Mouse (Mus musculus): ENCODE data around the gene Cpn2. TPM values are rescaled to one million over a fixed set of nuclear protein-coding genes. Genes with fewer than 3 reads are reported as not detected.

Cpn2 gene
- total and polyA plus RNA-seq, 2 experiments from 2014 or later, result 0.19 to 1.2 TPM

DNA sequence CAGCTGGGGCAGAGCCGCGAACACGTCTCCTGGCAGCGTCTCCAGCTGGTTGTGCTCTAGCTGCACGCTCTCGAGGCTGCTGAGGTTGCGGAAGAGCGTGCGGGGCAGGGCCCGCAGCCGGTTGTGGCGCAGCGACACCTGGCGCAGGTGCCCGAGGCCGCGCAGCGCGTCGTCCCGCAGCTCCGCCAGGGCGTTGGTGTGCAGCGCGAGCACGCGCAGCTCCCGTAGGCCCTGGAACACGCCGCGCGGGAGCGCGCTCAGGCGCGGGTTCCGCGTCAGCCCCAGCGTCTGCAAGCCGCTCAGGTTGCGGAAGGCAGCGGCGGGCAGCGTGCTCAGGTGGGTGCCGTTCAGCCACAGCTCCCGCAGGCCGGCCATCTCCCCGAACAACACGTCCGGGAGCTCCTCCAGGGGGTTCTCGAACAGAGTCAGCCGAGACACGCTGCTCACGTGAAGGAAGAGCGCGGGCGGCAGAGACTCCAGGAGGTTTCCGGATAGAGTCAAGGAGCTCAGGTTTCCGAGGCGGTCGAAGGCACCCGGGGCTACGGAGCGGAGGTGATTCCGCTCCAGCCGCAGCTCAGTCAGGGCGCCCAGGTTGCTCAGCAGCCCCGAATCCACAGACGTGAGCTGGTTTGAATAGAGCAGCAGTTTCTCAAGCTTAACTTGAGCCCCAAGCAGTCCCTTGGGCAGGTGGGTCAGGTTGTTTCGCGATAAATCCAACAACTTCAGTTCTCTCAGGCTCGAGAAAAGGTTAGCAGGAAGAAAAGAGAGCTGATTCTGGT lies 41.5 kb upstream of the Cpn2 start:
- TF ChIP-seq EP300 (IDR thresholded peaks at IDR 0.05; ENCODE audit: low read depth) (no peak), CTCF (IDR thresholded peaks at IDR 0.05; ENCODE audit: low read depth) (no peak)
- peak; percentile 12 for DNase-seq (ENCODE audit: low spot score)
- ATAC-seq (ENCODE audit: insufficient read depth, low read depth), result no peak
- H3K4me1 ChIP-seq (ENCODE audit: control insufficient read depth, insufficient read depth), result peaks cover 10% of the 10 kb centered on the region
- H3K4me3 ChIP-seq (ENCODE audit: low read depth, low read length), result peak overlapping the region; percentile 59
- peak overlapping the region; percentile 37 for H3K9ac ChIP-seq (replicated peaks; ENCODE audit: low read depth, low read length)
- H3K36me3 ChIP-seq (replicated peaks; ENCODE audit: control insufficient read depth, insufficient read depth, low read length), result 0 out of 2 replicates have a peak, but pooled peaks cover 3% of the 10 kb centered on the region
- under 1% methylated on average over 72 of the region's 72 CpGs for WGBS
- H3K27ac ChIP-seq (ENCODE audit: low read depth), result no peak overlapping the region
- no peaks in the 10 kb centered on the region for H3K9me3 ChIP-seq (replicated peaks; ENCODE audit: control insufficient read depth, low read length)
- peak overlapping the region; percentile 97 for H3K4me2 ChIP-seq (ENCODE audit: low read depth, low read length)
- peaks cover 52% of the 10 kb centered on the region for H3K27me3 ChIP-seq (ENCODE audit: control insufficient read depth, insufficient read depth, low read length)

DNA sequence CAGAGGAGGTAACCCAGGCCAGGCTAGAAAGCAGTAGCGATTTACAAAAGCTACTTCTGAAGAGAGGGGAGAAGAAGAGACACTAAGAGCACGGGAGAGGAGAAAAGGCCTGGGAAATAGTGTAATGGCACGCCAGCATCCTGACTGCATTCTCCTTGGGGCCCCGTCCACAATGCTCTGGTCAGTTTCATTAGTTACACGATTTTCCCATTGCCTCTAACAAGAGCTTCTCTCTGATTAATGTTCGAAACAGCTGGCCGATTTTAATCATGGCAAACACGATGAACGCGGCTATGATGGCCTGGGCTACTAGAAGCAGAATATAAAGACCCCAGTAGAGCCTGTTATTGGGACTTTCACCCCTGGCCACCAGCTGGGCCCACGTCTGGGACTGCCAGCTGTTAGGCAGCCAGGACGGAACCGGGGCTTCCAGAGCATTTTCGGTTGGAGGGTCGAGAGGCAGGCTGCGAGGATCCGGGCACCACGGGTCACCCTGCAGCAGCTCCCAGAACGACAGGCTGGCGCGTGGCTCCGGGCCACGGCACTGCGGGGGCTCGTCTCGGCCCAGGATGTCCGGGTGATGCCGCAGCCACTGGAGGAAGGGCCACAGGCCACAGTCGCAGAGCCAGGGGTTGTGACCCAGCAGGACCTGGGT lies 40.8 kb upstream of the Cpn2 start:
- no peaks in the 10 kb centered on the region for H3K9me3 ChIP-seq (replicated peaks; ENCODE audit: control insufficient read depth, low read length)
- H3K27me3 ChIP-seq (ENCODE audit: control insufficient read depth, insufficient read depth, low read length), result peaks cover 52% of the 10 kb centered on the region
- H3K36me3 ChIP-seq (replicated peaks; ENCODE audit: control insufficient read depth, insufficient read depth, low read length), result 0 out of 2 replicates have a peak, but pooled peaks cover 3% of the 10 kb centered on the region
- DNase-seq (ENCODE audit: low spot score) (no peak), ATAC-seq (ENCODE audit: insufficient read depth, low read depth) (no peak)
- H3K4me1 ChIP-seq (ENCODE audit: control insufficient read depth, insufficient read depth), result peaks cover 10% of the 10 kb centered on the region
- peak overlapping the region; percentile 97 for H3K4me2 ChIP-seq (ENCODE audit: low read depth, low read length)
- TF ChIP-seq EP300 (IDR thresholded peaks at IDR 0.05; ENCODE audit: low read depth) (no peak), CTCF (IDR thresholded peaks at IDR 0.05; ENCODE audit: low read depth) (no peak)
- H3K4me3 ChIP-seq (ENCODE audit: low read depth, low read length), result peak overlapping the region; percentile 59
- 18% methylated on average over 29 of the region's 29 CpGs for WGBS
- no peak overlapping the region for H3K27ac ChIP-seq (ENCODE audit: low read depth)
- H3K9ac ChIP-seq (replicated peaks; ENCODE audit: low read depth, low read length), result peak overlapping the region; percentile 37

GRCm38 (mm10) chr16:30307306-30307705 lies 40.0 kb upstream of the Cpn2 start:
- 49% methylated on average over 12 of the region's 12 CpGs for WGBS
- TF ChIP-seq EP300 (IDR thresholded peaks at IDR 0.05; ENCODE audit: low read depth) (no peak), CTCF (IDR thresholded peaks at IDR 0.05; ENCODE audit: low read depth) (no peak)
- H3K27me3 ChIP-seq (ENCODE audit: control insufficient read depth, insufficient read depth, low read length), result peaks cover 57% of the 10 kb centered on the region

GRCm38 (mm10) chr16:30306102-30306501 lies 38.8 kb upstream of the Cpn2 start:
- H3K9me3 ChIP-seq (replicated peaks; ENCODE audit: control insufficient read depth, low read length), result no peaks in the 10 kb centered on the region
- H3K9ac ChIP-seq (replicated peaks; ENCODE audit: low read depth, low read length), result no peak overlapping the region
- H3K27me3 ChIP-seq (ENCODE audit: control insufficient read depth, insufficient read depth, low read length), result peaks cover 59% of the 10 kb centered on the region
- DNase-seq (ENCODE audit: low spot score), result no peak
- no peak for ATAC-seq (ENCODE audit: insufficient read depth, low read depth)
- H3K4me1 ChIP-seq (ENCODE audit: control insufficient read depth, insufficient read depth), result peaks cover 10% of the 10 kb centered on the region
- 85% methylated on average over 4 of the region's 4 CpGs for WGBS
- H3K4me2 ChIP-seq (ENCODE audit: low read depth, low read length), result no peak overlapping the region
- H3K27ac ChIP-seq (ENCODE audit: low read depth), result no peak overlapping the region
- no peaks in the 10 kb centered on the region for H3K36me3 ChIP-seq (replicated peaks; ENCODE audit: control insufficient read depth, insufficient read depth, low read length)
- TF ChIP-seq EP300 (IDR thresholded peaks at IDR 0.05; ENCODE audit: low read depth) (no peak), CTCF (IDR thresholded peaks at IDR 0.05; ENCODE audit: low read depth) (no peak)
- no peak overlapping the region for H3K4me3 ChIP-seq (ENCODE audit: low read depth, low read length)

More at GRCm38 (mm10) chr16:30307306-30307705, 40.0 kb upstream of the Cpn2 start:
- no peak overlapping the region for H3K4me3 ChIP-seq (ENCODE audit: low read depth, low read length)
- H3K27ac ChIP-seq (ENCODE audit: low read depth), result no peak overlapping the region
- peaks cover 10% of the 10 kb centered on the region for H3K4me1 ChIP-seq (ENCODE audit: control insufficient read depth, insufficient read depth)
- H3K36me3 ChIP-seq (replicated peaks; ENCODE audit: control insufficient read depth, insufficient read depth, low read length), result 0 out of 2 replicates have a peak, but pooled peaks cover 3% of the 10 kb centered on the region
- no peak overlapping the region for H3K9ac ChIP-seq (replicated peaks; ENCODE audit: low read depth, low read length)
- DNase-seq (ENCODE audit: low spot score) (no peak), ATAC-seq (ENCODE audit: insufficient read depth, low read depth) (no peak)
- no peaks in the 10 kb centered on the region for H3K9me3 ChIP-seq (replicated peaks; ENCODE audit: control insufficient read depth, low read length)
- H3K4me2 ChIP-seq (ENCODE audit: low read depth, low read length), result no peak overlapping the region

DNA sequence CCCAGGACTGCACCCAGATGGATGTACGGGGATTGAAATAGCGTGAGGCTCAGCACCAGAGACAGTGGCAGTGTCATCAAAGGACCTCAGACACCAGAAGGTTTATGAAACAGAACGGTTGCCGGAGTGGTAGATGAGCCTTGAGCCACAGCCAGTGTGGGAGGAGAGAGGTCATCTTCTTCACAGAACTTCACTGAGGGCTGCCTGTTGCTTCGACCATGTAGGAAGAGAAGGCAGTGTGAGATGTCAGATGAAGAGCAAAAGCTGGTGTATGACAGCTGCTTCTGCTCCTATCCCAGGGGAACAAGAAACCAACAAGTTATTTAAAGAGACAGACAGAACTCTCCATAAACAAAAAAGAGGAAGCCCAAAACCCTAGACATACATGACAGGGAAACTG lies 36.9 kb upstream of the Cpn2 start:
- H3K27me3 ChIP-seq (ENCODE audit: control insufficient read depth, insufficient read depth, low read length), result peaks cover 50% of the 10 kb centered on the region
- WGBS, result 34% methylated on average over 5 of the region's 5 CpGs

More for the DNA sequence above, 36.9 kb upstream of the Cpn2 start:
- no peaks in the 10 kb centered on the region for H3K36me3 ChIP-seq (replicated peaks; ENCODE audit: control insufficient read depth, insufficient read depth, low read length)
- DNase-seq (ENCODE audit: low spot score) (no peak), ATAC-seq (ENCODE audit: insufficient read depth, low read depth) (no peak)
- no peak overlapping the region for H3K4me2 ChIP-seq (ENCODE audit: low read depth, low read length)
- no peaks in the 10 kb centered on the region for H3K9me3 ChIP-seq (replicated peaks; ENCODE audit: control insufficient read depth, low read length)
- H3K27ac ChIP-seq (ENCODE audit: low read depth), result no peak overlapping the region
- no peak for TF ChIP-seq CTCF (IDR thresholded peaks at IDR 0.05; ENCODE audit: low read depth)
- no peak for TF ChIP-seq EP300 (IDR thresholded peaks at IDR 0.05; ENCODE audit: low read depth)
- no peak overlapping the region for H3K9ac ChIP-seq (replicated peaks; ENCODE audit: low read depth, low read length)
- no peak overlapping the region for H3K4me3 ChIP-seq (ENCODE audit: low read depth, low read length)
- H3K4me1 ChIP-seq (ENCODE audit: control insufficient read depth, insufficient read depth), result peaks cover 10% of the 10 kb centered on the region
